Mouse (Mus musculus): ENCODE results near the gene Neurod6.
"Not testable (repeated sequence)": the region's sequence is repeated elsewhere in the genome, so short reads cannot be mapped to it uniquely, and the experiment has no call there.

Neurod6 gene

DNA sequence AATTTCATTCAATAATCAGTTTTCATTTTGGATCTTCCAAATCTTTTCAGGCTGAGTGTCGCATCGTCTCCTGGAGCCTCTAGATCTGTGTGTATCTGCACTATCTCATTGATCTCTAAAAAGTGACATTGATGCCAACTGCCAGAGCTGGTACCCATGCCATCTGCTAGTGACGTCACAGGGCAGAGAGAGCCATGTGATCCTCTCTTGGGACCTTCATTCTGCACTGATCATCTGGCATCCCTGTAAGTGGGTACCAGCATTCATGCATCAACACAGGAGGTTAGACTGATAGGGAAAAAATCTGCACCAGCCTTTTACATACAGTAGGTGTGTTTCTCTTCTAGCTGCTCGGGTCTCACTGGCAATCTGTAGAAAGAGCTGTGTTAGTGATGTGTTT lies at the start of gene Neurod6:
Gene Neurod6, minus strand, starts transcription at position 290 of the 400 bp plus-strand sequence.
- DNase-seq (ENCODE audit: low read depth, low spot score), result no peak

DNA sequence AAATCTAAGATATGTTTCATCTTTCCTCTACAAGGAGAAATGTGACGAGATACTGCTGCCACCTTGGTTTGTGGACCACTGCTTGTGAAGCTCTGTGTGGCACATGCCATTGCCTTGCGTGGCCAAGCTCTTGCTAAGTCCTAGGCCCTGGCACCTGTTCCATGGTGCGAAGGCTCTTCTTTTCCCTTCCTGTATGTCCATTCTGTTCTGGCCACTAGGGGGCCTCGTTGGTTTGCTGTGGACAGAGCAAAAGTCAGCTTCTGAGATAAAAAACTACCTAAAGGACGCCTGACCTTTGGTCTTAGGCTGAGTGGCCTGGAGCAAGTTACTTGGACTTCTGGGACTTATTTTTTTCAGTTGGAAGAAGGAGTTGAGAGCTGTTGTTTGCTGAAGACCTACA lies 36.1 kb upstream of the Neurod6 start:
- no peak for DNase-seq (ENCODE audit: low read depth, low spot score)

DNA sequence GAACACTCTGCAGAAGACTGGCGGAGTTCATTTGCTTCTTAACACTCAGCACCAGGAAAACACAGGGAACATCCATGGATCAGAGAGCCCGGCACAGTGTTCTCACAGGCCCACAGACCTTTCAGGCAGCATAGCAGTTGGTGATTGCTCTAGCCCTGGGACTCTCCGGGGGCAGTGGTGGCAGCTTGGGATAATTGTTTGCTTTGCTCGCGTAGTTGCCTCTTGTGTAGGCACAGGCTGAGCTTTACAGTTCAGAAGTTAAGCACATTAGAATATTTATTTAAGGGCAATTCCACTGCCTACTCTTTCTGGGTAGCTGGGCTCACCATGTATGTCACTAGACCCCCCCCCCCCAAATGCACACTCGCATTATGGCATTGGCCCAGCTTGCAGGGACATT lies 34.4 kb upstream of the Neurod6 start:
- DNase-seq (ENCODE audit: low read depth, low spot score), result no peak

DNA sequence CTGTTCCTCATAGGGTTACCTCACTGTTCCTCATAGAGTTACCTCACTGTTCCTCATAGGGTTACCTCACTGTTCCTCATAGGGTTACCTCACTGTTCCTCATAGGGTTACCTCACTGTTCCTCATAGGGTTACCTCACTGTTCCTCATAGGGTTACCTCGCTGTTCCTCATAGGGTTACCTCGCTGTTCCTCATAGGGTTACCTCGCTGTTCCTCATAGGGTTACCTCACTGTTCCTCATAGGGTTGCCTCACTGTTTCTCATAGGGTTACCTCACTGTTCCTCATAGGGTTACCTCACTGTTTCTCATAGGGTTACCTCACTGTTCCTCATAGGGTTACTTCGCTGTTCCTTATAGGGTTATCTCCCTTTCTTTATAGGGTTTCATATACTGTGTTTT lies 29.9 kb upstream of the Neurod6 start:
- DNase-seq (ENCODE audit: low read depth, low spot score), result not testable (repeated sequence)

DNA sequence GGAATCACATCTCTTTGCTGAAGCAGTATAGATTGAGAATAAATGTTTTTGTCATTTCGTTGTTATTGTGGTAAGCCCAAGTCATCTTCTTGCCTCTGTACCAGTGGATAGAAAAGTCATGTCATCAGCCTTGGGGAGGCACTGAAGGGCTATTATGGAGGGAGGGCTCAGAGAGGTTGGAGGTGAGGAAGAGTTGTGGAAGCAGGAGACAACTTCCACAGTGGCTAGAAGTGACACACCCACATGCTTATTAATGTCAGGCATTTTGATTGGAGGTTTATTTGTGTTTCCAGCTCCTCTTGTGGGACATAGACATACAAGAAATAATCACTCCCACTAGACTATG lies 23.7 kb upstream of the Neurod6 start:
- DNase-seq (ENCODE audit: low read depth, low spot score), result no peak

DNA sequence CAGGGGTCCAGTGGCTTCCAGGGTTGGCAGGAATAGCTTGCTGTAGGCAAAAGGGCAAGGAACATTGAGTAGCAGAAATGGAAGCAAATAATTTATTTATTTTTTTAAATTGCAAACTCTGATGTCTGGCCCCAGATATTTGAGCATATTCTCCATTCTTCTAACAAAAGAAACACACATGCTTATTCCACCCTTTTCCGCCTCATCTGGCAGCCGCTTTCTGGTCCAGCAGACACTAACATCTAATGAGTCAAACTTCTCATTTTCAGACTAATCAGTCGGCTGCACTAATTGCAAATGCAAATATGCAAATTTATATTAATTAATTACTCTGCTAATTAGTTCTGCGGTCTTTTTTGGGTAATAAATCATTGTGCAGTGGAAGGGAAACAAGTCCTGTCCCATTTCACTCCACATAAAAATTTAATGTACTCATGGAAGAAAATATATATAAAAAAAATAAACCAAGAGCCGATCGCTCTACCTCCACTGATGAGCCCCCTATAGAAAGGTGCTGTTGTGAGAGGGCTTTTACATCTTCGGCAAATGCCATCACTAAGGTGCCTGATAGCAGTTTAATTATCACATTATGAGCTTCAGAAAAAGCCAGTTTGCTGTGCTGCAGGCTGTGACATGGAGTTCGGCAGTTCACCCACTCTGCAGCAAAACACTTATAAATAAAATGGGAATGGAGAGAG lies 23.1 kb upstream of the Neurod6 start:
- DNase-seq (ENCODE audit: low read depth, low spot score), result no peak

DNA sequence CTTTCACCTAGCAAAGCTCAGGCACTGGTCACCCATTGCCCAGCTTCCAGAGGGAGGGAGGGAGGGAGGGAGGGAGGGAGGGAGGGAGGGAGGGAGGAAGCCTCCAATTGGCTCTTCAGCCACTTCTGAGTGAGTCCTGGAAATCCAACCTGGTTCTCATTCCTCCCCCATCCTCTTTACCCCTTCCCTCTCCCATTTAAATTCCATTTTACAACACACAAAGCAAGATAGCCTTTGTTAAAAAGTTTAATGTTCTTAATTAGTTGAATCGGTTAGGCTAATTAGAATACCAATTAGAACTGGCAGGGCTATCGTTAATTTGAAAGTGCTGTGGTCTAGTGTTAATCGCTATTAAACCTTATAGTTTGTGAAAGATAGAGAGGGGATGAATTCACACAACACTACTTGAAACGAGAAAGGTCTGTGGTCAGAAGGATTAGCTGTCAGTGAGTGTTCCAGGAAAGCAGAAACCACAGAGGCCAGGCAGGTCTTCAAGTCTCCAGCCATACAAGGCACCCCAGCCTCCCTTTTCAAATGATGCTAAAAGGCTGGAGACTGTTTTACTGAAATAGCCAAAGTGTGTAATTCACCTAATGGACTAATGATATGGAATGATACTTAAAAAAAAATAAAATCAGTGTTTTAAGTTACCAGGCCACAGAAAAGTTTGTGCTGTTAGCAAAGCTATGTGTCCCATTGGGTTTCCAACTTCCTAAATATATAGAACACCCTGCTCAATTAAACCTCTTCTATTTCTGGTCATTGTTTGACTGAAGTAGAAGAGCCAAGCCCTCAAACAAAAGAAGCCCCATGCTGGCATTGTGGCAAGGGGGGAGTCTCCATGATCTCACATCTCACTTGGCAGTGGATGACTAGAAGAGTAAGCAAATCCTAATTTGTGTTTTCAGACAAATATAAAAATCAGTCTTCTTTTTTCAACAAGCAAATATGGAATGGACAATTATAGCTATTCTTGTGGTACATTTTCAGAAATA lies 19.6 kb upstream of the Neurod6 start:
- no peak for DNase-seq (ENCODE audit: low read depth, low spot score)

DNA sequence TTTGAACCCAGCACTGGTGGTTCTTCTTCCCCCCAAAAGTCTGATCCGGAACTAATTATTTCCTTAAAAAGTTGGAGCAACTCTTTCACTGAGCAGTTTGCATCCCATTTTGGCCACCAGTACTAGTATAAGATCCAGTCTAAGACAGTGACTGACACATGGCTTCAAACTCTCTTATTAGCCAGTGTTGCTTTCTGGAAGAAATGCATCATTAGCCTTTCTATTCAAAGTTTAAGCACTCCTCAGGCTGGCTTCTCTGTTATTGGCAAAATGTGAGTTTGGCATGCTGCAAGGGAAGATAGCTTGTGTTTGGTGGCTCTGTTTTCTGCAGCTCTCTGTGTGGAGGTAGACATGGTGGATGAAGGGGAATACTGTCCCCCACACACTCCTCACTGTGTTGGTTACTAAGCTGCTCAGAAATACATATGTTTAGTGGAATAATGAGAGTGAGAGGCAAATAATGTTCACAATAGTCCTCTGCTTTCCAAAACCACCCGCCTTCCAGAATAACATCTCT lies 9.0 kb upstream of the Neurod6 start:
- no peak for DNase-seq (ENCODE audit: low read depth, low spot score)

DNA sequence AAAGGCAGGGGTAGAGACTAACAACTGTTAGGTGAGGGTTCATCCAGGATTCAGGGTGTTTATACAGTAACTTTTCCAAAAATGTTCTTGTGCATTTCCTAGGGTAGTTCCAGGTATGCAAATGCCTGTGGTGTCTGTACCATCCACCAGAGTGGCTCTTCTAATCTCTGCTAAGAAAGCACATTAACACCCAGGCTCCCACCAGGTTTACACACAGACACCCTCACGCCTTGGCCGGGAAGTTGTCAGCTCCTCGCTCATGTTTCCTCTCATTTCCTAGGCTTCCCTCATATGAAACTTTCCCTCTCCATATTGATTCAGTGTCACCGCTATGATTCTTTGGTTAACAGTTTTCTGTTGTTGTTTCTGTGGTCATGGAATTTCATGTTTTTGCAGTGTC lies 2.4 kb upstream of the Neurod6 start:
- no peak for DNase-seq (ENCODE audit: low read depth, low spot score)

DNA sequence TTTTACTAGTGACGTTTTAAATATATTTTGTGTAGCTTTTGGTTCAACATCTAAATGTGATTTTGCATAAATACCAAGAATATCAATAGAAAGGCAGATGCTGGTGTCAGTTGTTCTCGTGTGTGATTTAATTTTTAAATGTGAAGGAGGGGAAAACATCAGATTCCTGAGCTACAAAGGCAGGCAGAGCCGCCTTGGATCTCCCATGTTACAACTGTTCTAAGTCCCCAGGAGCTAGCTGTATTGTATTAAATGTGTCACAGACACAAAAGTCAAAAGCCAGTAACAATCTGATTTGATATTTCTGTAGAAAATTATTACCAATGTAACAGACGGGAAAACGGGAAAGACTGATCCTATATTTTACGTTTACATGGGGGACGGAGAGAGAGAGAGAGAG lies 1.8 kb upstream of the Neurod6 start:
- no peak for DNase-seq (ENCODE audit: low read depth, low spot score)

DNA sequence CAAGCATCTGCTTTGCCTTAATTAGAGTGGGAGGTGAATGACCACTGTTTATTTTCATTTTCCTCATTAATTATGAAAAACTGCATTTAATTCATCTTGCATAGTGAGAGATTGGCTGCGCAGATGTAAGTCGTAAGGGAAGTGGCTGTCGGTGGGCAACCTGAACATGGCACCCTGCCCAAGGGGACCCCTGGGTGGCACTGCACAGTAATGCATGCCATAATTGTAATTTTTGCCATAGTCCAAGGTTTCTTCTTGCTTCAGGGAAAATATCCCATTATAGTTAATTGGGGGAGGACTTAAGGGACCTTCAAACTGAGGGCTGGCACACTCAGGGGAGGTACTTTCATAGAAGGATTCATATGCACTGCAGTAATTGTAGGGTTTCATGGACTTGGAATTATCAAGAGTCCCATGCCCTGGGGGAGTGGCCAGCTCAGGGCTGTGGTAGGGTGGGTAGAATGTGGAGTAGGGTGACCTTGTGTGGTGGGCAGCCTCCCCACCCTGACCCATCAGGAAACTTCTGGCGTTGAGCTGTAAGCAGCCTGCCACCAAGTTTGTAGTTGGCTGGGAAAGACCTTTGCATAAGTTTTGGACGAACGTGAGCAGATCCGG lies 2.4 kb downstream of the Neurod6 start:
- DNase-seq (ENCODE audit: low read depth, low spot score), result no peak

DNA sequence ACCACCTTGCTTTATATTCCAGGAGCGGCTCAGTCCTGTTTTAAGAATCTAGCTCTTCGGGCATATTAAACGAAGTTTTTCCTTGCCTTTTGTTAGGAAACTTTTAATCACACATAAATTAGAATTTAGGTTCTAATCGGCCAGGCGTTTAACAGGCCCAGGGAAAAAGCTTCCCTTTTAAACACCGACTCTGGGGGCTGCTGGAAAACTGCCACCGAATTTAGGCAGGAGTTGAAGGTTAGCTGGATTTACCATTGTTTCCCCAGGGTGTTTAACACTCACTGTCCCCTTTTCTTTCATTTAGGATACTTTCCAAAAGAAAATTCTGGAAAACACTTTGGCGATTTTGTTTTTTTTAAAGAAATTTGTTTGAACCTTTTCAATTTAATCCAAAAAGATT lies 3.7 kb downstream of the Neurod6 start:
- no peak for DNase-seq (ENCODE audit: low read depth, low spot score)

DNA sequence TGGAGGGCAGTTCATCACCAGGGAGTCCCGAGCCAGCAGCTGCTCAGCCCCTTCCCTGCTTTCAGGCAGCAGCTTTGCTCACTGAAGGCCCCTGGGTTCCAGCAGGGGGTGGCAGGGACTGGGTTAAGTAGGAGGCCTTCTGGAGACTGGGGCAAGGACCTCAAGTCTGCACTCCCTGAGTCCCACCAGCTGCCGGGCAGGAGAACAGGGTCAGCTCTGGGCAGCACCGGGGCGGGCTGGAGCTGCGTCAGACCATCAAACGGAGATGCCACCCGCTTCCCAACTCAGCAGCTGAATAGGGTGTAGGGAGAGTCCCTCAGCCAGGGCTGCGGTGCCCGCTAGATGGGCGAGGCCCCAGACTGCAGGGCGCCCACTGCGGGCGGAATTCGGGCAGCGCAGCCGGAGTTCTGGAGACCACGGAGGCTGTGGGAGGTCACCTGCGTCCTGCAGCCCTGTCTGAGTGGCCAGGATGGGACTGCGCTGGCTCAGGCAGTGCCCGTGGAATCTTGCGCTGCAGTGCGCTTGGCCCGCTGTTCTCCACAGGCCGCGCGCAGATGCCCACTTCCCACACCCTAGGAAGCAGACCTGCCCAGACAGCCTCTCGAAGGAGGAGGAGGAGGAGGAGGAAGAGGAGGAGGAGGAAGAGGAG lies 4.3 kb downstream of the Neurod6 start:
- no peak for DNase-seq (ENCODE audit: low read depth, low spot score)

DNA sequence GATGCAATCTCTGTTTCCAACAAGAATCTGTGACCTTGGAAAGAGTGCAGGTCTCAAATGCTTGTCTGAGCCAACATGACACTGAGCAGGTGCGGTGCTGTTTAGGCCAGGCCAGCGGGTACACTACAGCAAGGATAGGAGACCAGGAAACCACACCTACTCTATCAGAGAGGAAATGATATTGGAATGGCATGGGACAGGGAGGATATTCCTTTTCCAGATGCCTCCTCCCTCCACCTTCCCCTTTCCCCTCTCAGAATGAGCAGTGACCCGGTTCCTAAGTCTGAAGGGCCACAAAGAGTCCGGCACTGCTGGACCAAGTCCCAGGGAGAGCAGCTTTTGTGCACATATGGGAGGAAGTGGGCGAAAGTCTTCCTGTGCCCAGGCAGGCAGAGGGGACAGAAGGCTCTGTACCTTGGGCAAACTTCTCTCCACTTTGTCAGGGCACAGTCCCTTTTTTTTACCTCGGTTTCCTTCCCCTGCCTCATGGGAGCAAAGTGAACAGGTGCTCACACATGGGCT lies 4.9 kb downstream of the Neurod6 start:
- DNase-seq (ENCODE audit: low read depth, low spot score), result no peak

DNA sequence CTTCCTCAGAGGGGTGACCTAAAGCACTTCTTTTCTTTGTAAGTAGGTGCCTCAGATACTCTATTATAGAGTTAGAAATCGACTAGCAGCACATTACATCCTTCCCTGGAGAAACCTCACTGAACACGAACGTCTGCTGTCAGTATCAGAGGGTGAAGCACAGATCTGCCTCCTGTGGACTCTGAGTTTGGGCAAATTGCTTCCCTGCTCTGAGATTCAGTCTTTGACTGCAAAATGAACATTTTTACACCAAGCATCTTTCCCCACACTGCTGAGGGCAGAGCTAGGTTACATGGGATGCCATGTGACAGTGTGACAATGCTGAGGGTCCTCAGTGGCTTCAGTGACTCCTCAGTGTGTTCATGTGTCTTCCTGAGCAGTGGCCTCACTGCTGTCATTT lies 13.3 kb downstream of the Neurod6 start:
- DNase-seq (ENCODE audit: low read depth, low spot score), result no peak

DNA sequence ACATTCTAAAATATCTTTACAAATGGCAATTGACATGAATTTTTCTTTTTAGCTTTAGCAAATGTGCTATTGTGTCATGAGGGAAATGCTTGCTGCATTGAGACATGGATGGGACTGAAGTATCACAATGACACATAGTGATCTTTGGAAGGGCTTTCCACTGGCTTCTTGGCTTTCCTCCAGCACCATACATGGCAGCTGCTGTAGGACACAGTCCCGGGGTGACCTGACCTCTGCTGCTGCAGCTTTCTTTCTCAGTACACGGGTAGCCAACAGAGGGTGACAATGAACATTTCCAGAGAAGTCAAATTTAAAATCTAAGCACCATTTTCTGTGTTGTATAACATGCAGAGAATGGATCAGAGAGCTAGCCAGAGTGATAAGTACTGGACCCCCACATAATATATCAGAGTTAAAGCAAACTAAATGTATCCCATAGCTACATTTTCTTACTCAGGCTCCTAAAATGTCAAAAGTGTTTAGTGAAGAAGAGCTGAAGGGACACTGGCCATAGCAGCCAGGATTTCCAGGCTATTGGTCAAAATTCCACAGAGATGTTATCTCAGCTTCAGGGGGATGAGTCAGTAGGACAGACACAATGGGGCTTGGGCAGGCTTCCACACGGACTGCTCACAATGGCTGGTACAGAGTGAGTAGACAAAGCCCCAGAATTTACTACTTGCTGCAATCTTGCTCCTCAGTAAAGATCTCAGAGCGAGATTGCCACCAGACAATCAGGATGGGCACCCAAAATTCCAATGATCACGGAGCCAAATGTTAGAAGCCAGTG lies 19.7 kb downstream of the Neurod6 start:
- no peak for DNase-seq (ENCODE audit: low read depth, low spot score)

DNA sequence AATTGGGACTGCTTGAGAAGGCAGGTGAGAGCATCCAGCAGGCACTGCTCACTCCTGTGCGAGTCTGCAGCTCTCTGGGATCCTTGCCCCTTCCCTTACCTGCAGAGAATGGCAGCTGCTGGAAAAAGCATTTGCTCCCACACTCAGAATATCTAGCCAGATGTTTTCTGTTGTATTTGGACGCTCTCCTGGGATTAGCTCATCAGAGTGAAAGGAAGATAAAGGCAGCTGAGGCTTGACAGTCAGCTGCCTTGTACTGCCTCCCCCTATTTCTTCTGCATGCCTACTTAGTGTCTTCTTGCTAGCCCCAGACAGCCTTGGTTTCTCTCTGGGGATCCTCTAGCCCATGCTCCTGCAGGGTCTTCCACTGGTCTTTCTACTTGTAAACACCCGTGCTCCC lies 31.1 kb downstream of the Neurod6 start:
- DNase-seq (ENCODE audit: low read depth, low spot score), result no peak

DNA sequence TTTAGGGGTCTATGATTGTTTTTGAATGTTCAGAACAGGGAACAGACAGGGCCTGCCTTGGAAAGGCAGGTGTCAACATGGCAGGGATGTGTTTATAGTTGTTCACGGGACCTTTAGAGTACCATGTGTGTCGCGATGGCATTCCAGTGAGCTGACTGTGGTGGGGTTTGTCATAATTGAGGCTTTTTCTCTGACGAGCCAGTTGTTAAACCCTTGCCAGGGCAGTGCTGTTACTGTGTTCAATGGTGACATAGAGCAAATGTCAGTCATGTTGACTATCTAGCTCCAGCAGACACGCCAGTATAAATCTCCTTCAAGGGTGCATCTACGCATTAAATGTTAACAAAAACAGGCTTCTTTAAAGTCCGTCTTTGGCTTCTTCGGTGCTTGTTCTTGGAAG lies 31.5 kb downstream of the Neurod6 start:
- DNase-seq (ENCODE audit: low read depth, low spot score), result no peak

DNA sequence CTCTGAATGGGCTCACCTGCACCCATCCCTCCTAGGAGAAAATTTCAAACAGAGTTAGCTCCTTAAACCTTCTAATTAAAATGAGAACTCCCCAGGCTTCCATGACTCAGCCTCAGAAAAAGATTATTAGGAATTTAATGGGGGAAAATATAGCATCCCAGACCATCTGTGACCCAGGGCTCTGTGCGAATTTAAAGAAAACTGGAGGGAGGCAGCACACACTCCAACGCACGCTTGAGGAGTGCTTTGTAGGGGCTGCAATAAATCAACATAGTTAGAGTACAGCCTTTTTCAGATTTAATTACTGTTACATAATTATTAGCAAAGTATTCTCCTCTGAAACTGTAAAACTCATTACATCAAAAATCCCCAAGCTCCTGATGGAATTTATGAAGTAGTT lies 32.2 kb downstream of the Neurod6 start:
- DNase-seq (ENCODE audit: low read depth, low spot score), result no peak

DNA sequence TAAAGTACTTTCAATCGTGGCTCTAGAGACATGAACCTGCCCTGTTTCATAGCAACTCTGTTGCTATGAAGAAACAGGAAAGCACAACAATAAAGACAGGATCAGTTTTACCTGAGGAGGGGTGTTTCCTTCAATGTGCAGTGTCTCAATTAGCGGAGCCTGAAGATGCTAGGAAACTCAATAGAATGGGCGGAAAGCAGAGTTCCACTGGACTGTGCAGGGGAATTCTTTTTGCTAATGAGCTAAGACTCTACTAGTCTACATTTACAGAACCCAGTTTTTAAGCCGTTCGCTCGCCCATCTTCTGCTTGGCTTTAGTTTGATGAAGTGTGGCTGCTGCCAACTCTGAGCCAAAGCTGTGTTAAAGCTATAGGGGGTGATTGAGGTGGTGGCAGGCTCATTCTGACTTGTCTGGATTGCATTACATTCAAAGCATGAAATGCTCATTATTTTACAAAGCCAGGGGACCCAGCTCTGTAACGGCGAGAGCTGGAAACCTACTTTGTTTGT lies 33.2 kb downstream of the Neurod6 start:
- no peak for DNase-seq (ENCODE audit: low read depth, low spot score)

Data from CD4-positive helper T cell, adult 2 months (primary cell).